ENCODE assay signal across 8 mouse cellular contexts in genomic region chr11:6000961-6001682, GRCm38 (mm10). TPM values are rescaled to one million over a fixed set of nuclear protein-coding genes. Genes with fewer than 3 reads are reported as not detected.
DNase-seq lines count a peak whose midpoint lies in the region; ATAC-seq and TF ChIP-seq lines count a peak whose summit lies in the region.

No protein-coding gene starts in this region.

- no peak for DNase-seq in layer of hippocampus, adult 2 months (ENCODE audit: low spot score in 2 of 2)
- DNase-seq in layer of hippocampus, adult 11-12 months (ENCODE audit: low spot score), result no peak
- no peak for DNase-seq in forebrain, embryonic 10.5 days (ENCODE audit: extremely low spot score, low spot score)
- no peak for DNase-seq in hindbrain, embryonic 14.5 days (ENCODE audit: low spot score)
- DNase-seq in ovary, postnatal 36 days (ENCODE audit: low spot score), result no peak
- no peak for DNase-seq in left cerebral cortex, adult 11 months (ENCODE audit: low spot score)
- DNase-seq in urinary bladder, adult 2 months (ENCODE audit: low spot score), result no peak

- no peak for ATAC-seq in hindbrain, embryonic 14.5 days (ENCODE audit: low FRiP score)
- no peak for ATAC-seq in neural tube, embryonic 13.5 days (ENCODE audit: low read depth)

- no peaks in the 10 kb centered on the region for H3K9me3 ChIP-seq in forebrain, embryonic 10.5 days
- H3K9me3 ChIP-seq in hindbrain, embryonic 14.5 days (ENCODE audit: control insufficient read depth, low read length), result no peaks in the 10 kb centered on the region
- H3K9me3 ChIP-seq in neural tube, embryonic 13.5 days, result no peaks in the 10 kb centered on the region

- peaks cover 26% of the 10 kb centered on the region for H3K27me3 ChIP-seq in forebrain, embryonic 10.5 days (ENCODE audit: poor library complexity, severe bottlenecking)
- peaks cover 5% of the 10 kb centered on the region; the same call in 1 of the 2 replicates for H3K27me3 ChIP-seq in hindbrain, embryonic 14.5 days (ENCODE audit: control insufficient read depth, insufficient read depth, low read length)
- peaks cover 11% of the 10 kb centered on the region; the same call in 1 of the 2 replicates for H3K27me3 ChIP-seq in neural tube, embryonic 13.5 days

- no peak overlapping the region for H3K4me2 ChIP-seq in hindbrain, embryonic 14.5 days (replicated peaks)
- H3K4me2 ChIP-seq in neural tube, embryonic 13.5 days, result no peak overlapping the region

- H3K4me1 ChIP-seq in forebrain, embryonic 10.5 days, result peaks cover 22% of the 10 kb centered on the region
- peaks cover 7% of the 10 kb centered on the region for H3K4me1 ChIP-seq in hindbrain, embryonic 14.5 days (replicated peaks; ENCODE audit: control insufficient read depth, insufficient read depth, low read length)
- H3K4me1 ChIP-seq in neural tube, embryonic 13.5 days (replicated peaks), result peaks cover 21% of the 10 kb centered on the region

- H3K9ac ChIP-seq in hindbrain, embryonic 14.5 days, result no peak overlapping the region
- H3K9ac ChIP-seq in neural tube, embryonic 13.5 days, result peak overlapping the region; percentile 26; the same call in 1 of the 2 replicates

- H3K36me3 ChIP-seq in forebrain, embryonic 10.5 days (replicated peaks), result no peaks in the 10 kb centered on the region
- H3K36me3 ChIP-seq in hindbrain, embryonic 14.5 days (replicated peaks; ENCODE audit: control insufficient read depth, insufficient read depth), result 0 out of 2 replicates have a peak, but pooled peaks cover 6% of the 10 kb centered on the region
- H3K36me3 ChIP-seq in neural tube, embryonic 13.5 days, result no peaks in the 10 kb centered on the region

- no peak overlapping the region for H3K4me3 ChIP-seq in layer of hippocampus, adult 2 months
- H3K4me3 ChIP-seq in forebrain, embryonic 10.5 days, result no peak overlapping the region
- no peak overlapping the region for H3K4me3 ChIP-seq in hindbrain, embryonic 14.5 days (replicated peaks; ENCODE audit: low read length)
- no peak overlapping the region for H3K4me3 ChIP-seq in neural tube, embryonic 13.5 days

- 84% methylated on average over 14 of the region's 14 CpGs for WGBS in forebrain, embryonic 10.5 days
- WGBS in hindbrain, embryonic 14.5 days, result 82% methylated on average over 14 of the region's 14 CpGs
- 81% methylated on average over 14 of the region's 14 CpGs for WGBS in neural tube, embryonic 13.5 days

- peak overlapping the region; percentile 84 for H3K27ac ChIP-seq in layer of hippocampus, adult 2 months
- peak overlapping the region; percentile 78 for H3K27ac ChIP-seq in forebrain, embryonic 10.5 days
- peak overlapping the region; percentile 12; the same call in 1 of the 2 replicates for H3K27ac ChIP-seq in hindbrain, embryonic 14.5 days
- 0 out of 2 replicates have a peak overlapping the region, but pooled peaks have one; percentile 68 for H3K27ac ChIP-seq in neural tube, embryonic 13.5 days (replicated peaks)

- TF ChIP-seq CTCF in layer of hippocampus, adult 2 months (conservative IDR thresholded peaks at IDR 0.05), result no peak

RNA-seq across cellular contexts. Expression of gene Ykt6, which starts 45.6 kb away (rescaled TPM):
- 10 to 100 TPM; 63.4 to 71.4 TPM for total RNA-seq in layer of hippocampus, adult 2 months (2021)
- 58.5 and 65.5 TPM in 2 replicates for polyA plus RNA-seq in forebrain, embryonic 10.5 days (2016; fragmentation: Nextera tagmentation; extraction: Ambion mirVana)
- polyA plus RNA-seq in hindbrain, embryonic 14.5 days (2014; fragmentation: Nextera tagmentation; extraction: Ambion mirVana), result 39.9 and 48.4 TPM in 2 replicates
- polyA plus RNA-seq in neural tube, embryonic 13.5 days (2015; fragmentation: Nextera tagmentation; extraction: Ambion mirVana), result 68.9 and 71.2 TPM in 2 replicates
- 35.5 and 45.1 TPM in 2 replicates for polyA plus RNA-seq in urinary bladder, adult 2 months (2012; rRNA removed)

RNA-seq across cellular contexts. Expression of gene Gck, which starts 51.2 kb away (rescaled TPM):
- 1 to 10 TPM; 2.4 to 3.3 TPM for total RNA-seq in layer of hippocampus, adult 2 months (2021)
- 2.2 and 2.5 TPM in 2 replicates for polyA plus RNA-seq in forebrain, embryonic 10.5 days (2016; fragmentation: Nextera tagmentation; extraction: Ambion mirVana)
- 3.9 and 4.2 TPM in 2 replicates for polyA plus RNA-seq in hindbrain, embryonic 14.5 days (2014; fragmentation: Nextera tagmentation; extraction: Ambion mirVana)
- 3.0 and 3.3 TPM in 2 replicates for polyA plus RNA-seq in neural tube, embryonic 13.5 days (2015; fragmentation: Nextera tagmentation; extraction: Ambion mirVana)
- polyA plus RNA-seq in urinary bladder, adult 2 months (2012; rRNA removed), result 0.03 and 0.08 TPM in 2 replicates

Comparison
In these comparisons a context has a peak if more than half of its experiments do, and no peak if none do; other contexts are left out.
1. H3K27ac ChIP-seq: peak in every context shown above with its lines; median percentile 84 in layer of hippocampus, adult 2 months; 78 in forebrain, embryonic 10.5 days; 68 in neural tube, embryonic 13.5 days; 12 in hindbrain, embryonic 14.5 days.